Mouse (Mus musculus) urinary bladder, postnatal 25 days (tissue): ENCODE data around the gene Diexf.

Experiments
- DNase-seq: peaks from one replicate; pipeline ENCODE4 v3.0.0; 2022; ENCODE audit warnings: low spot score

The Diexf gene

DNA sequence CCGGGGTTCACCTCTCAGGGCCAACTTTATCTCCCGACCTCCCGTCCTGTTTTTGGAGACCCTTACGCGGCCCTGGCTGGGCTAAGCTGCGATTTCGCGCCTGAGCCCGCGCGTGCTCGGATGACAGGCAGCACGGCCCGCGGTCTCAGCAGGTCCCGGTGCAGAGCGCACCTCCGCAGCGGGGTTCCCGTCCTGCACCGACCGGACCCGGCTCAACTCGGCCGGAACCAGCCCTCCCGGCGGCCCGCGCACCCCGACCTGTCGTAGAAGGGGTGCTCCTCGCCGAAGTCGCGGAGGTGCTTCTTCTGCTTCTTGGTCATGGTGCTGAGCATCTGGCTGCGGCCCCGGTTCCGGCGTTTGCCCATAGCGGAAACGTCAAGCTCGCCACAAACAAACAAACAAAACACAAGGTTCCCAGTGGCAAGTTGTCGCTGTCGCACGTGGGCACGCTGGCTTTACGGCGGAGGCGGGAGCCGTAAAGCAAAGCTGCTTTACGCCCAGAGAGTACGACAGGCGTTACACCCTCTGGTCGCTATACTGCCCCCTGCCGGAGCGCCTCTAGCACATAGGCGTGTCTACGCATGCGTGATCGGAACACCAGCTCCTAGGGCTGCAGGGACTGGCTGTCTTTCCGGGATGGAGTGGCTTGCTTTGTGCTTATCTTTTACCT, at the start of gene Diexf:
Gene Diexf (minus strand): TSS at position 487 of the 670 bp plus-strand sequence.
- DNase-seq, result peak; percentile 99

DNA sequence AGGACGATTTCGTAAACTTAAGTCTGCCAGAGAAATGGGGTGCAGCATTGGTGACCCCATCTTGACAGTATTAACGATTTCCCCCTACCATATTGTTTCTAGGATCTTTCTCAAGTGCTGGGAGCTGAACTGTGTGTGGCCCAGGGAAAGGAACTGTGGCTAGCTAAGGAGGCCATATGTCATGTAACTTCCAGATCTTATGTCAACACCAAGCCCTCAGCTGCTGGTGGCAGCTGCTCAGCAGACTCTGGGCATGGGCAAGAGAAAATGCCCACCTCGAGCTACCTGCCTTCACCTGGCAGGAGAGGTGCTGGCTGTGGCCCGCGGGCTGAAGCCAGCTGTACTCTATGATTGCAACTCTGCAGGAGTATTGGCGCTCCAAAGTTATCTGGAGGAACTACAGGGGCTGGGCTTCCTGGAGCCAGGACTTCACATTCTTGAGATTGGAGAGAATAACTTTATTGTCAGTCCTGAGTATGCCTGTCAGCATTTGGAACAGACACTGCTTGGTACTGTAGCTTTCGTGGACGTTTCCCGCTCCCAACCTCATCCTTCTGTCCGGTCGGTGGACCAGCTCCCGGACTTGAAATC, 44.2 kb upstream of the Diexf start:
- no peak for DNase-seq

DNA sequence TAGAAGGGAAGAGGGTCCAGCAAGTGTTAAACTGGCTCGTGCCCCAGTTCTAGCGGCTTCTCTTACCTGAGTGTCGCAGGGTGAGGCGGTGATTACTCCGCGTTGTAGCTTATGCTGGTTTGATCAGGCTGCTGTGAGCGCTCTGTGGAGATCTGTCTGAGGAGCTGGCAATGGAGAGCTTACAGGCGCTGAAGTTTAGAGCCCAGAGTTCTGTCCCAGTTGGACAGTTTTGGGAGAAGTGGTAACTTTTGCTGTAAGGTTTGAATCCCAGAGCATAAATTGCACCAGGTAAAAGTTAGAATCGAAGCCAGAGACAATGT, 43.7 kb upstream of the Diexf start:
- DNase-seq, result no peak

DNA sequence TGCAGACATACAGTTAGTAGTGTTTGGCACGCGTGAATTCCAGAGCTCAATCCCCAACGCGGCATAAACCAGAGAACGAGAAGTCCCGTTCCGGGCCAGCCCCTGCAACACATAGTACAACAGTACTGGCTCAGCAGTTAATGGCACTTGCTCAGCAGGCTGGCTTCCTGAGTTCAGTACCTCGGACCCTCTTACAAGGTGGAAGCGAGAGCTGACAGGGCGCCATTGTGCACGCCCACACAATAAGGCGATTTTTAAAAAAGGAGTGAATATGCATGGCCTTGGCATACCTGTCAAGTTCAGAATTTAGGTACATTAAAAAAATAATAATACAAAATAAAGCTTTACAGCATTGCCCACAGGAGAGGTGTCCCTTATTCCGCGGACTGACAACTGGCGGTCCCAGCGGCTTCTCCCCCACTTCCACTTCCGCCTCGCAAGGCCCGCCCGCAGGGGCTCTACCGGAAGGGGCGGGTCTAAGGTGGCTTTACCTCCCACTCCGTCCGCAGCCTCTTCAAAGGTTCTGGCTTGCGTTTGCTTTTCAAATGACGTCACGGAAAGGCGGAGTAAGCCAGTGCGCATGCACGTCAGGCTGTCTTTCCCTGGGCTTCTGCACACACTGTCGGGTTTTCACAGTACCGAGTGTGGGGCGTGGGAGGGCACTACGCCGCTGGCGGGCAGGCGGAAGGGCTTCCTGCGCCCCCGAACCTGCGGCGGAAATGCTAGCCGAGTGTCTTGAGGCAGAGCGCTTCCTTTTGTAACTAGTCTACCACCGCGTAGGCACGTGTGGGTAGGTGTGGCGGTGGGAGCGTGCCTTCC, 43.1 kb upstream of the Diexf start:
- peak; percentile 93 for DNase-seq

DNA sequence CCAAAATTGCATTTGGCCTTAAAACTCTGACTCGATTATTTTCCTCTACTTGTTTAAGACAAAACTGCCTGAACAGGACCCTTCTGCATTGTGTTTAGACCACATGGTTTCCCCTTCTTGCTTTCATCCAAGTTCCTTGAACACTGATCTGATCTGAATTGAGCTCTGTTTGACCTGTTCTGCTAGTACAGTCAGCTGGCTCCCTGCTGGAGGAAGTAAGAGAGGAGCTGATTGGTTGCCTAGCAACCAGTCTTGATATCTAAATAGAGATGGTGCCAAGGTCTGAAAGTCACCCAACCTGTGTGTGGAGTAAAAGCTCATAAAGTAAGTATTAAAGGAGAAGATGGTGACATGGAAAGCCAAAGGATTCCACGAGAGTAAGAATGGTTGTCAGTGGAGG, 39.8 kb upstream of the Diexf start:
- DNase-seq, result no peak

DNA sequence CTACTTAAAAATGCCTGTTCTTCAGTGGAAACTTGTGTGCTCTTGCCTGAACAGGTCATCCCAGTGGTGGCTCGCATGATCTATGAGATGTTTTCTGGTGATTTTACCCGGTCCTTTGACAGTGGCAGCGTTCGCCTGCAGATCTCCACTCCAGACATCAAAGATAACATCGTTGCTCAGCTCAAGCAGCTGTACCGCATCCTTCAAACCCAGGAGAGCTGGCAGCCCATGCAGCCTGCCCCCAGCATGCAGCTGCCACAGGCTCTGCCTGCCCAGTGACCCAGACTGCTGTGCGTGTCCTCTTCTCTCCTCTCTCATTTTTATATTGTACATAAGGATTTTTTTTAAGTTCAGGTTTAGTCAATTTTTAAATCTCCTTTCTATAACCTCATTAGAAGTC, 39.2 kb upstream of the Diexf start:
- DNase-seq, result no peak

DNA sequence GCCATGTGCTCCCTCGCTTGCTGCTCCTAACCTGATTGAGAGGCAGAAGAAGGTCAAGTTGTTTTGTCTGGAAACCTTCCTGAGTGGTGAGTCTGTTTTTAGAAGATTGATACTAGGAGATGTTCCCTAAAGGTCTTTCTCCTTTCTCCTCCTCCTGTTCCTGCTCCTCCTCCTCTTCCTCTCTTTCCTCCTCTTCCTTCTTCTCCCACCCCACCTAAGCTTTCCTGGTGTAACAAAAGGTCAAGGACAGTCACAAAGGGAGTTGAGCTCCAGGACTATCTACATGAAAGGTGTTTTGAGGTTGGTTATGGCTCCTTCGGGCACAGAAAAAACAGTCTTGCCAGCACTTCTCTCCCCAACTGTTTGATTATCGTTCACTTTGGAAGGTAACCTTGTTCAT, 37.7 kb upstream of the Diexf start, which contains the start of gene A130010J15Rik:
Gene A130010J15Rik (plus strand): TSS at position 301 of the 400 bp plus-strand sequence.
- no peak for DNase-seq

DNA sequence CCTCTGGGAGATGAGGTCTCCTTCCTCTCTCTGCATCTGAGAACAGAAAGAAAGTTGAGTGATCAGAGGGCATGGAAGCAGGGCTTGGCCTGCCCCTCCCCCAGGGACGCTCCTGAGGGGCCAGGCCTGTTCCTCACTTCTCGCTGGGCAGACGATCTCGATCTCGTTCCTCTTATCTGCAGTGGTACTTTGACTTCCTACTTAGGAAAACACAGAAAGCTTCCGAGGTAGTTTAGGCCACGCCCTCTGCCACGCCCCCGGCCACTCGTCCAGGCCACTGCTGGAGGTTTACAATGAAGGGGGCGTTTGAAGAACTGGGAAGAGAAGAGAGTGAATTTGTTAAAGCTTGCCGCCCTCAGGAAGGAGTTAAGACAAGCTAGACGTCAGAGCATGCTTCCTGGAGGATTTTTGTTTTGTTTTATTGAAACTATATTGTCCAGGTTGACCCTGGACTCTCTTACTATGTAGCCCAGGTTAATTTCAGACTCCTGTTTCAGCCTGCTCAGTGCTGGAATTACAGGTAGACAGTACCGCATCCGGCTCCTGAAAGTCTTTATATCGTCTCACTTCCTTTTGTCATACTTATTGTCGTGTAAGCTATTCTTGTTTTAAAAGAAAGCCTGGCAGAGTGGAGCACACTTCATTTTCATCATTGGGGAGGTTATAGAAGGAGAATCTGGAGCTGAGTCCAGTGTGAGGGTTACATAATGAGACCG, 30.4 kb upstream of the Diexf start:
- DNase-seq, result peak; percentile 33

DNA sequence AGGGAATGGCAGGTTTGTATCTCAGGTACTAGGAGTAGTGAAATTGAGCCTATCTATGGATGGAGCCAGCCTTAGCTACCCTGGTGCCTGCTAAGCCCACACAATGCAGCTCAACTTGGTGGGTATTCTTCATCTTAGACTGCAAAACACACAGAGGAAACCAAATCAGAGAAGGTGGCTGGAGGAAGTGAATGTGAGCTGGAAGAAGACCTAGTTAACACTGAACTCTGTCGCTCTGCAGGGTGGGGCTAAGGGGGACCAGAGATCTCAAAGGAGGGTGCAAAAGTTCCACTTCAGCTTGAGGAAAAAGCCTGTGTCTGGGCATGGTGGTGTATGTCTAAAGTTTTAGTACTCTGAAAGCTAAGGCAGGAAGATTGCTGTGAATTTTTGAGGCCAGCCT, 29.5 kb upstream of the Diexf start:
- no peak for DNase-seq

DNA sequence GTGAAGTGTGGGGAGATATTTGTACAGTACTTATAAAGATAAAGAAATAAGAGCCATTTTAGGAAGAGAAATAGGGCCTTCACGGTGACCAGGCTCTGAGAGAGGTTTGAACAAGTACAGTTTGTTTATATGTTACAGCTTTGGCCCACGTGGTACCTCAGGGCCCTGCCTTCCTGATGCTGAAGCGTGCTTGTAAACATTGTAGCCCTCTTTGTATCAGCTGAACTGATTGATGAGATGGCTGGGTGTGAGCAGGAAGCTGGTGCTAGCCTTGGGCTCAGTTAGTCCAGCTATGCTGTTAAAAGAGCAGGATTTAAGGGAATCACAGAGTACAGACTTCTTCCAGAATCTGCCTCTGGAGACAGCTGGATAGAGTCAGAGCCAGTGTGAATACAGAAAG, 29.1 kb upstream of the Diexf start:
- no peak for DNase-seq

DNA sequence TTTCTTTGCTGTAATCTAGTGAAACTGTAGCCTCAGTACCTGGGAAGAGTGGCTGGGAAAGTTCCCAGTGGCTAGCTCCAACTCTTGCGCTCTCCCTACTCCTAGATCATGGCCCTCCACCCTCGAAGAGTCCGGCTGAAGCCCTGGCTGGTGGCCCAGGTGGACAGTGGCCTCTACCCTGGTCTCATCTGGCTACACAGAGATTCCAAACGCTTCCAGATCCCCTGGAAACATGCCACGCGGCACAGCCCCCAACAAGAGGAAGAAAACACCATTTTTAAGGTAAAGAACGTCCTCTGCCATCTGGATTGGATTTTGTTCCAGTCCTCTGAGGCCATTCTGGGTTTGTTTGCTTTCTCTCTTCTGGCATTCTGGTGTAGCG, 27.0 kb upstream of the Diexf start:
- no peak for DNase-seq

DNA sequence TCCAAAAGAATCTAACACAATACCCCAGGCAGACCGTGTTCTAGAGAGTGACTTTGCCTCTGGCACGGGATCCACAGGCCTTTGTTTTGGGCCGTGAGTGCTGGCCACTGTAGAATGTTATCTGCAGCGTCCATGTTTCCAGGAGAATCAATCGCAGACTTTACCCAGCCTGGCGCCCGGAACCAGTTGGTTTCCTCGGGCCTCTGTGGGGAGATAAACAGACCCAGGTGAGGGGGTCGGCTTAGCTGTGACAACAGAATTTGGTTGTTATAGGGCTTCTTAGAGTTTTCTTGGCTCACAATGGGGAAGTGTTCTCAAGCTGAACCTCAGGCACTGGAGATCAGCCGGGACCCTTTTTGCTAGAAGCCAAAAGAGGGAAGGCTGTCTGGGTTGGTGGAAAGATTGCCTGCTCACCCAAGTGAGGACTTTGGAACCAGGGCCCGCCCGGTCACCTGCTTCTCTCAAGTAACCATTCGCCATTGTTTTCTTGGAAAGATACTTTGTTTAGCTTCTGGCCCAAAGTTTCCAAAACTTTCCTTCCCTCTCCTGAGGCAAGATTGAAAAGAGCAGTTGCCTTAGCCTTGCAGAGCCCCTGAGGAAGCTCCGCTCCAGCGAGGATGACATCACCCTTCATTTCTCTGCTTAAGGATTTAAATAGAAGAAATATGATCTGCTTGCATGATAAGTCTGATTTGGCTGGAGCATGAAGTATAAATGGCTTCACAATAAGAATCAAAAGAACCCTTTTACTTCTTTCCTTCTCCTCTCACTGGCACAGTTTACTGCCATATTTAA, 26.4 kb upstream of the Diexf start:
- DNase-seq, result no peak

DNA sequence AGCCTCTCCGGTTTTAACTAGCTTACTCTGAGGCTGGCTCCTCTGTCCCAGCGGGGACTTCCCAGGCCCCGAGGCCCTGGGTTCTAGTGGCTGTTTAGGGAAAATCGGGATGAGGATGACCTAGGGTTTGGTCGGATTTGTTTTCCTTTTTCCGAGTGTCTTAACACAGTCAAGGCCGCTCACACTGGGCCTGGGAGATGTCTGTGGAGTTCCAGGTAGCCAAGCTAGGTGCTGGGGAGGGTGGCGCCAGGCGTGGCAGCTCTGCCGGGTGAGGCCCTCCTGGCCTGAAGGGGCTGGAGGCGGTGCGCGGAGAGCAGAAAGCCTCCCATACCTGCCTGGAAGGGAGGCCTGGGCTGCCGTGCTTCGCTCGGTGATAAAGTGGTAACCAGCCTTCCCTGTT, 23.5 kb upstream of the Diexf start:
- peak; percentile 27 for DNase-seq

DNA sequence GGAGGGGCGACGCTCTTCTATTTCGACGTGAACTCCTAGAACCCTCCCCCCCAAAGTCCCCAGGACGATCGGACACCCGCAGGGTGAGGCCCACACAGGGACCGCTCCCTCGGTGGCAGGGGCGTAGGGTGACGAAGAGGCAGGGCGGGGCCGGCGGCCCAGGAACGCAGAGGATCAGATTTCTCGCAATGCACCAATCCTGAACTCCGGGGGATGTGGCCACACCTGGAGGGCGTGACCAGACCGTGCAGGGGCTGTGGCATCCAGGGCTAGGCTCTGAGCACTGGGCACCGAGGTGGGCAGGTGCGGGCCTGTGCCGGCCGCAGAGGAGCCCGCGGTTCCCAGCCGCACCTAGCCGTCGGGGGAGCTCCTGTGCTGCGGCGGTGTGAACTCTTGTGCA, 22.8 kb upstream of the Diexf start, which contains the start of gene Irf6:
Gene Irf6 (plus strand): TSS at position 240 of the 400 bp plus-strand sequence.
- peak; percentile 65 for DNase-seq

DNA sequence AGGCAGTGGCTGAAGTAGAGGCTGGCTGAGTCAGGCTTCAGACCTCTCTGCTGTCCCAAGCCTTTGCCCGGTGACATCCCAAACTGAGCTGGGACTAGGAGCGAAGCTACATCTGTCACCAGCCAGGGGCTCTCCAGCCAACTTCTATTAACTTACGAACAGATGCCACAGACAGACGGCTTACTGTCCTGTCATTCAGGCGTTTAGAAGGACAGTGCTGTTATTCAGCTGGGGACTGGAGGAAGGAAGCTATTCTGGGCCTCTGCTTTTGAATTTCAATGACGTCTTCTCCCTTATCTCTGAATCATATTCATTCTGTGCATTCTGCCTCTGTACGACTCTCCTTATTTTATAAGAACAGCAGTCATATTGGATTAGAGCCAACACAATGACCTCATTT, 21.1 kb upstream of the Diexf start:
- DNase-seq, result no peak

DNA sequence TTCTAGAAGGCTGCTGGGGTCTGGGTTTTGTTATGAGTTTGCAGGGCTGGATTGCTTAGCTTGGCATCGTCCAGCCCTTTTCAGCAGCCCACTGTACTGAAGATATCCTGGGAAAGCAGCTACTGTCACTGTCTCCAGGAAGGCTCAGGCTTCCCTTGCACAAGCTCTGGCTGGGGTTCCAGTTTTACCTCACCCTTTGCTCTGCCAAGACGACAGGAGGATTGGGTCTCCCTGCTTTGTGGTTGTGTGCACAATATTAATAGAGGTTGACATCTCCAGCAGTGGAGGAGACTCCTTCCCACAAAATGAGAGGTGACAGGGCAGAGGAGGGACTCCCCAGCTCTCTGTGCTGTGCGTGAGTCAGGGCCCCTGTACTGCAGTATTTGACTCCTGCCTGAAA, 19.2 kb upstream of the Diexf start:
- DNase-seq, result no peak

DNA sequence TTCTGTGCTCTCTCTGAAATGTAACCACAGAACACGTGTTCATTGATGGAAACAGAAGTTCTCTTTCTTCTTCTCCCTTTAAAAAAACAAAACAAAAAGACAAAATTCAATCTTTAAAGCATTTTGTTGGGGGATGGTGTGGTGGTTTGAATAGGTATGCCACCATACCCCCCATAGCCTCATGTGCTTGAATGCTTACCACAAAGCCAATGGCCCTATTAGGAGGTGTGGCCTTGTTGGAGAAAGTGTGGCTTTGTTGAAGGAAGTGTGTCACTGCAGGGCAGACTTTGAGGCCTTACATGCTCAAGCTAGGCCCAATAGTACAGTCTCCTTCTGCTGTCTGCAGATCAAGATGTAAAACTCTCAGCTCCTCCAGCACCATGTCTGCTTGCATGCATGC, 16.3 kb upstream of the Diexf start:
- DNase-seq, result no peak

DNA sequence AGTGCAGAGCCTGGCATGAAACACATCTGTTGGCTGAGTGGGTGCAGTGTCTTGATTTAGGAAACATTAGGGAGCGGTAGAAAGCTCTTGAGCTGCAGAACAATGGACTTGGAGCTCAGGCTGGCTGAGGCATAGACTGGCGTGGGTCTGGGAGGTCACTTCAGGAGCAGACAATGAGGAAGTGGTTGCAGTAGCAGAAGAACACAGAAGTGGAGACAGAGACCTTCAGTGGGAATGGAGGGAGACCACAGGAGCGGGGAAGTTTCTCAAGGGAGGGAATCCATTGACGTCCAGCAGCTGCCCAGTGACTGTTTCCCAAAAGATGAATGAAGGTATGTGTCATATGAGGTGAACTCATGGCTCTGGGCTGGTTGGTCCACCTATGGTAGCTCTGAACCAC, 15.0 kb upstream of the Diexf start:
- DNase-seq, result no peak

DNA sequence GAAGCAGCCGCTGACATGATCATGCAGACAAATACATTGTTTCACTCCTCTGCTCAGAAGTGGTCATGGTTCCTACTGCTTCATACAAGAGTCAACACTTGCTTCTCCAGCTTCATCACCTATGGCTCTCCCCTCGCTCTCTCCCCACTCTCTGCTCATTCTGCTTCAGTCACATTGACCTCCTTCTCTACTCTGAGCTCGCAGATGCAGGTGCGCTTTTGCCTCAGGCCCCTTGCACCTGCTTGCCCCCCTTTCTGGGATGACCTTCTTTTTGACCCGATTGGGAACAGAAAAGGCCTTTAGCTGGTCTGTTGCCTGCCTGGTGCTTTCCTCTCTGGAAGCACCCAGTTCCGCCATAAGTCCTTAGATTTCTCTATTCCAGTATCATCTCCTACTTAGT, 14.4 kb upstream of the Diexf start:
- DNase-seq, result no peak

DNA sequence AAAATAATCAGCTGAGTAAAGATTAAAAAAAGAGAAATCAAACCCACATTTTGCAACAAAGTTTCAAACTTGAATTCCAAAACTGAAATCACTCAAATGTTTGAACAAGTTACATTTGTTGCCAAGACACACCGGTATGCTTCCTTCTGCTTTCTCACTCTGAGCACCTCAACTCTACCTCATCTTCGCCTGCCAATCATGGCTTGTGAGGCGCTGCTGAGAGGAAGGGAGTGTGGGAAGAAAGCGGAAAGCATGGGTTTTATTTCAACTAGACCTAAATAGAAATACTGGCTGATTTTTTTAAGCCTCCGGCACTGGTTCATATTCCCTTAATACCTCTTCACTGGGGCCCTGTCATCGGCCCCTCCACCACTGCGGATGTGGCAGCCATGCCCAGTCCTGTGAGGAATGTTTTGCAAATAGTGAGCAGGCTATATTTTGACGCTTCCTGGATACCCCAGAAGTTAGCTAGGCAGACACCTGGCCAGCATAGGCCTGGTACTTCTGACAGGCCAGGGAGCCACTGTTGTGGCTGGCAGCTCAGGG, 12.5 kb upstream of the Diexf start:
- no peak for DNase-seq

DNA sequence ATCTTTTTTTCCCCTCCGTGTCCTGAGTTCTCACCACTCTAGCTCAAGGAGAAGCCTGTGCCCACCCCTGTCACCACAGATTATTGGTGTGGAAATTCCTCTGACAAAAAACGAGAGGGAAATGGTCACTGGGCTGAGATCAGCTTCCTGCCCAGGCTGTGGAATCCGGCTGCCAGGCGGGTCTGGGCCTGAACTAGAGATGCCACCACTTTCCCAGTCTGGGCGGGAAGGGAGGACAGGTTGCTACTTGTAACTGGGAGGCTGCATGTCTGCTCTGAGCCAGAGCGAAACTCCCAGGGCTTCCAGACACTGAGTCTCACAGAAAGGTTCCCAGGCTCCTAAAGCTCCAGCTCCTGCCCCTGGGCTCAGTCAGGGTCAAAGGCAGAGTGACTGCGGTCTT, 11.0 kb upstream of the Diexf start:
- peak; percentile 56 for DNase-seq

DNA sequence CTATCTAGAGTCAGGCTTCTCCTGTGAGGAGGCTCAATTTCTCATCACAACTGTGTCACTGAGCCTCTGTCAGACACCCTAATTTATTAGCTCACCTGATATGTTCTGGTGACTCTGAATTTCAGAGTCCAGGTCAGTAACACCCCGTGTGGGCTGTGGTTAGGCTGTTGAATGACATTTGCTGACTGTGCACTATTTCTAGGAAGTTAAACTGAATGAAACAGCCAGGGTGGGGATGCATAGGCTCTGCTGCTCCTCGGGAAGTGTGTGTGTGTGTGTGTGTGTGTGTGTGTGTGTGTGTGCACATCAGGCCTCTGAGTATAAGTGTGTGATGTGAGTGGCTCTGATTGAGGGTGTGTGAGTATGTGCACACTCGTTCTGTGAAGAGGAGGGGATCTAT, 8.6 kb upstream of the Diexf start:
- DNase-seq, result no peak
